Mouse (Mus musculus) brain, embryonic 14.5 days (tissue): ENCODE data around the gene Mapk3.

Experiments
- CTCF ChIP-seq: fragments of 200-500 bp; IDR thresholded peaks from 2 replicates; pipeline ENCODE4 v1.5.1; 2012; ENCODE audit warnings: inconsistent platforms, mild to moderate bottlenecking, moderate library complexity, borderline replicate concordance; ENCODE audit not compliant: insufficient read depth, insufficient read length; ENCODE audit errors: extremely low read depth
- POLR2A ChIP-seq: fragments of 200-500 bp; IDR thresholded peaks from 2 replicates; pipeline ENCODE4 v1.6.1; 2012; ENCODE audit warnings: mild to moderate bottlenecking, inconsistent platforms, borderline replicate concordance; ENCODE audit not compliant: poor library complexity, insufficient read depth, insufficient read length, severe bottlenecking; ENCODE audit errors: extremely low read depth

DNA sequence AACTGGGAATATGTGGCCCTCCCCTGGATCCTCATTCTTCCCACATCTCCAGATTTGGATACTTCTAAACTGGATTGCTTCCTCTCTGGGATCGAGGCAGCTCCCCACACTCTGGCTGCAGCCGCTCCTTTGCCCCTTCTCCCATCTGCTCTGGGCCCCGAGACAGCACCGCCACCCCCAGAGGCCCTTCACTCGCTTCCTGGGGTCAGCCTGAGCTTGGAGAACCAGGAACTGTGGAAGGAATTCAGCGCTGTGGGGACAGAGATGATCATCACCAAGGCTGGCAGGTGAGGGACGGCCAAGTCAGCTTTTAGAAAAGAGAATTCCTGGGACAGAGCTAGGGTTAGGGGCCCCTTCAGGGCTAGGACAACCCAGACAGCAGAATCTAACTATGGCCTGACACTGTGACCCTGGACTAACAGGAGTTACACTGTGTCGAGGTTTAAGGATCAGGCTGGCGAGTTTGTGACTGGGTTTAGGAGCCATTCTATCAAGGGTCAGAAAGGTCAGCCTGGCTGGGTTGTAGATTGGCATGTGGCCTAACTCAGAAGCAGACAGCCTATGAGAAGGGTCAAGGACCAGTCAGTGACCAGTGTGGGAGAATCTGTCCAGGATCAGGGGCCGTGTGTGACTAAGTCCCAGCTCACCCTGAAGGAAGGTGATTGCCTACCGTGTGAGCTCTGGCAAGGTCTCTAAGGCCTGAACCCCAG lies 22.4 kb downstream of the Mapk3 start:
- no peak for TF ChIP-seq CTCF
- no peak for TF ChIP-seq POLR2A
